Mouse (Mus musculus): ENCODE measurements at regions not wholly inside any gene's neighbourhood (a gene's known extent, or its start where the extent isn't known, plus 50 kb on each side); places are given as distances from the start of the nearest gene placed in this dataset.
"Not testable (repeated sequence)": the region's sequence is repeated elsewhere in the genome, so short reads cannot be mapped to it uniquely, and the experiment has no call there.

- peak; percentile 35 to 75 for DNase-seq (ENCODE audit: low spot score in 2 of 2)
Measured at GRCm38 (mm10) chr5:68252671-68253070, 221.0 kb downstream of the Grxcr1 start.

GRCm38 (mm10) chr5:68253476-68253875 is 221.8 kb downstream of the Grxcr1 start:
- DNase-seq (ENCODE audit: low spot score in 2 of 2), result no peak

- no peak for DNase-seq (ENCODE audit: low spot score in 2 of 2)
Measured at GRCm38 (mm10) chr5:68254111-68254510, 222.5 kb downstream of the Grxcr1 start.

- DNase-seq (ENCODE audit: low spot score in 2 of 2), result no peak
Measured at GRCm38 (mm10) chr5:68264206-68264605, 232.6 kb downstream of the Grxcr1 start.

- no peak for DNase-seq (ENCODE audit: low spot score in 2 of 2)
Measured at GRCm38 (mm10) chr5:68274271-68274670, 242.6 kb downstream of the Grxcr1 start.

GRCm38 (mm10) chr5:68275558-68276263 is 244.1 kb downstream of the Grxcr1 start:
- DNase-seq (ENCODE audit: low spot score in 2 of 2), result no peak

- DNase-seq (ENCODE audit: low spot score in 2 of 2), result not testable (repeated sequence)
Measured at GRCm38 (mm10) chr5:68295774-68296173, 264.1 kb downstream of the Grxcr1 start.

- no peak for DNase-seq (ENCODE audit: low spot score in 2 of 2)
Measured at GRCm38 (mm10) chr5:68313187-68313586, 281.6 kb downstream of the Grxcr1 start.

- DNase-seq (ENCODE audit: low spot score in 2 of 2), result no peak
Measured at GRCm38 (mm10) chr5:68318979-68319378, 287.3 kb downstream of the Grxcr1 start.

- peak in 1 of 2 experiments; percentile 51 for DNase-seq (ENCODE audit: low spot score in 2 of 2)
Measured at GRCm38 (mm10) chr5:68326998-68327593, 295.5 kb downstream of the Grxcr1 start.

- no peak for DNase-seq (ENCODE audit: low spot score in 2 of 2)
Measured at GRCm38 (mm10) chr5:68329311-68329710, 297.7 kb downstream of the Grxcr1 start.

GRCm38 (mm10) chr5:68329828-68330227 is 298.2 kb downstream of the Grxcr1 start:
- DNase-seq (ENCODE audit: low spot score in 2 of 2), result no peak

GRCm38 (mm10) chr5:68350921-68351320 is 319.3 kb downstream of the Grxcr1 start:
- no peak for DNase-seq (ENCODE audit: low spot score in 2 of 2)

GRCm38 (mm10) chr5:68351793-68352192 is 320.2 kb downstream of the Grxcr1 start:
- peak in 1 of 2 experiments; percentile 46 for DNase-seq (ENCODE audit: low spot score in 2 of 2)

GRCm38 (mm10) chr5:68353211-68353610 is 321.6 kb downstream of the Grxcr1 start:
- peak in 1 of 2 experiments; percentile 43 for DNase-seq (ENCODE audit: low spot score in 2 of 2)

- DNase-seq (ENCODE audit: low spot score in 2 of 2), result not testable (repeated sequence)
Measured at GRCm38 (mm10) chr5:68353816-68354215, 322.2 kb downstream of the Grxcr1 start.

- no peak for DNase-seq (ENCODE audit: low spot score in 2 of 2)
Measured at GRCm38 (mm10) chr5:68361581-68362211, 330.1 kb downstream of the Grxcr1 start.

GRCm38 (mm10) chr5:68373082-68373481 is 341.4 kb downstream of the Grxcr1 start:
- DNase-seq (ENCODE audit: low spot score in 2 of 2), result no peak
